Mouse (Mus musculus): ENCODE results near the gene Kctd8. TPM values are rescaled to one million over a fixed set of nuclear protein-coding genes. Genes with fewer than 3 reads are reported as not detected.
"Not testable (repeated sequence)": the region's sequence is repeated elsewhere in the genome, so short reads cannot be mapped to it uniquely, and the experiment has no call there.

Kctd8 gene
- not detected in 2 replicates for total RNA-seq (2017)

- 0 out of 2 replicates have a peak, but pooled peaks have one; percentile 18 for ATAC-seq (replicated peaks; ENCODE audit: low read depth, poor library complexity, severe bottlenecking)
These were observed at the start of gene Kctd8 for GRCm38 (mm10) chr5:69340919-69341801. TSS of gene Kctd8 (minus strand) at chr5:69341679.

- ATAC-seq (replicated peaks; ENCODE audit: low read depth, poor library complexity, severe bottlenecking), result no peak
These were observed 37.6 kb upstream of the Kctd8 start for GRCm38 (mm10) chr5:69379072-69379471.

GRCm38 (mm10) chr5:69350596-69350995 lies 9.1 kb upstream of the Kctd8 start:
- no peak for ATAC-seq (replicated peaks; ENCODE audit: low read depth, poor library complexity, severe bottlenecking)

GRCm38 (mm10) chr5:69340102-69340918 lies 1.2 kb downstream of the Kctd8 start:
- ATAC-seq (replicated peaks; ENCODE audit: low read depth, poor library complexity, severe bottlenecking), result no peak

- ATAC-seq (replicated peaks; ENCODE audit: low read depth, poor library complexity, severe bottlenecking), result no peak
These were observed 1.9 kb downstream of the Kctd8 start for GRCm38 (mm10) chr5:69339623-69339970.

- ATAC-seq (replicated peaks; ENCODE audit: low read depth, poor library complexity, severe bottlenecking), result no peak
These were observed 2.4 kb downstream of the Kctd8 start for GRCm38 (mm10) chr5:69338916-69339622.

- ATAC-seq (replicated peaks; ENCODE audit: low read depth, poor library complexity, severe bottlenecking), result no peak
These were observed 13.9 kb downstream of the Kctd8 start for GRCm38 (mm10) chr5:69327561-69327960.

GRCm38 (mm10) chr5:69324566-69325230 lies 16.8 kb downstream of the Kctd8 start:
- ATAC-seq (replicated peaks; ENCODE audit: low read depth, poor library complexity, severe bottlenecking), result no peak

- no peak for ATAC-seq (replicated peaks; ENCODE audit: low read depth, poor library complexity, severe bottlenecking)
These were observed 28.9 kb downstream of the Kctd8 start for GRCm38 (mm10) chr5:69312611-69313010.

GRCm38 (mm10) chr5:69301665-69302064 lies 39.8 kb downstream of the Kctd8 start:
- no peak for ATAC-seq (replicated peaks; ENCODE audit: low read depth, poor library complexity, severe bottlenecking)

GRCm38 (mm10) chr5:69292353-69292752 lies 49.1 kb downstream of the Kctd8 start:
- no peak for ATAC-seq (replicated peaks; ENCODE audit: low read depth, poor library complexity, severe bottlenecking)

GRCm38 (mm10) chr5:69284359-69284758 lies 57.1 kb downstream of the Kctd8 start:
- ATAC-seq (replicated peaks; ENCODE audit: low read depth, poor library complexity, severe bottlenecking), result no peak

GRCm38 (mm10) chr5:69252366-69252765 lies 89.1 kb downstream of the Kctd8 start:
- no peak for ATAC-seq (replicated peaks; ENCODE audit: low read depth, poor library complexity, severe bottlenecking)

- no peak for ATAC-seq (replicated peaks; ENCODE audit: low read depth, poor library complexity, severe bottlenecking)
These were observed 99.5 kb downstream of the Kctd8 start for GRCm38 (mm10) chr5:69241931-69242330.

GRCm38 (mm10) chr5:69233560-69233959 lies 107.9 kb downstream of the Kctd8 start:
- ATAC-seq (replicated peaks; ENCODE audit: low read depth, poor library complexity, severe bottlenecking), result no peak

GRCm38 (mm10) chr5:69231649-69232048 lies 109.8 kb downstream of the Kctd8 start:
- not testable (repeated sequence) for ATAC-seq (replicated peaks; ENCODE audit: low read depth, poor library complexity, severe bottlenecking)

GRCm38 (mm10) chr5:69227147-69227546 lies 114.3 kb downstream of the Kctd8 start:
- no peak for ATAC-seq (replicated peaks; ENCODE audit: low read depth, poor library complexity, severe bottlenecking)

GRCm38 (mm10) chr5:69222608-69223007 lies 118.9 kb downstream of the Kctd8 start:
- no peak for ATAC-seq (replicated peaks; ENCODE audit: low read depth, poor library complexity, severe bottlenecking)

GRCm38 (mm10) chr5:69215216-69215615 lies 126.3 kb downstream of the Kctd8 start:
- ATAC-seq (replicated peaks; ENCODE audit: low read depth, poor library complexity, severe bottlenecking), result no peak

- ATAC-seq (replicated peaks; ENCODE audit: low read depth, poor library complexity, severe bottlenecking), result no peak
These were observed 132.1 kb downstream of the Kctd8 start for GRCm38 (mm10) chr5:69209401-69209800.

Data from common myeloid progenitor, adult 5-6 weeks (primary cell).